Mouse (Mus musculus) CH12.LX (cell line): Measurements from ENCODE around the gene Pde4d.

Experiments used
- CTCF ChIP-seq, 2 experiments: IDR thresholded peaks in 1 of 2; conservative IDR thresholded peaks in 1 of 2; 2 replicates each; pipeline ENCODE4 v1.5.1; 2011 to 2012; ENCODE audit warnings: low read depth in 2 of 2, low read length in 2 of 2, improper control_type of control experiment in 1 of 2, inconsistent platforms in 1 of 2, mild to moderate bottlenecking in 1 of 2, moderate library complexity in 1 of 2
- ELF1 ChIP-seq: IDR thresholded peaks from 2 replicates; pipeline ENCODE4 v1.6.1; 2014; ENCODE audit warnings: low read depth, mild to moderate bottlenecking, inconsistent platforms, low read length, improper control_type of control experiment
- MAX ChIP-seq: IDR thresholded peaks from 2 replicates; pipeline ENCODE4 v1.6.1; 2011; ENCODE audit warnings: low read length, improper control_type of control experiment
- POLR2A ChIP-seq: IDR thresholded peaks from 2 replicates; pipeline ENCODE4 v1.6.1; 2011; ENCODE audit warnings: low read depth, mild to moderate bottlenecking, improper control_type of control experiment, low read length
- RCOR1 ChIP-seq: conservative IDR thresholded peaks from 2 replicates; pipeline ENCODE4 v1.6.1; 2012; ENCODE audit warnings: low read depth, mild to moderate bottlenecking, inconsistent platforms, low read length, improper control_type of control experiment
- TCF12 ChIP-seq: IDR thresholded peaks from 2 replicates; pipeline ENCODE4 v1.6.1; 2014; ENCODE audit warnings: low read depth, mild to moderate bottlenecking, inconsistent platforms, low read length, improper control_type of control experiment
- ZC3H11A ChIP-seq: IDR thresholded peaks from 2 replicates; pipeline ENCODE4 v1.6.1; 2012; ENCODE audit warnings: low read depth, mild to moderate bottlenecking, inconsistent platforms, low read length, improper control_type of control experiment
- ZKSCAN1 ChIP-seq: IDR thresholded peaks from 2 replicates; pipeline ENCODE4 v1.6.1; 2012; ENCODE audit warnings: low read depth, inconsistent platforms, low read length, improper control_type of control experiment, borderline replicate concordance
- ZNF384 ChIP-seq: IDR thresholded peaks from 2 replicates; pipeline ENCODE4 v1.6.1; 2012; ENCODE audit warnings: low read depth, low read length, improper control_type of control experiment, inconsistent platforms

DNA sequence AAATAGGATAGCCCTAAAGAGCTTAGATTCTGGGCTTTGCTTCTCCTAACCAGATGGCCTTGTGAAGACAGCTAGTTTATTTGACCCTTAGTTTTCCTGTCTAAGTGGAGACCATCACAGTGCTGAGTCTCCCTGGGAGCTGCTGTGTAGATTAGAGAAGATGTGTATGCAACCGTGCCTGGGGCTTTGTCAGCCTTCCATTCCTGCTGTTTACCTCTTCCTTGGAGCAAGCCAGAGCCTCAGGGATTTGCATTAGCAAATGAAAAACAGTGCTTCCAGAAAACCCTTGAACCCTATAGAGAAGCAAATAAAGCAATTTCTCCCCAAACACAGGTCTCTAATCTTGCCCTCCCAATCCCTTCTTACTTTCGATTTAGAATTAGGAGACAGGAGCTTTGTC, 623.6 kb downstream of the Pde4d start:
- TF ChIP-seq CTCF (conservative IDR thresholded peaks at IDR 0.05 in 1 of 2, IDR thresholded peaks at IDR 0.05 in 1 of 2; ENCODE audit: low read depth in 2 of 2, low read length in 2 of 2) (no peak), TCF12 (no peak), POLR2A (no peak), ZC3H11A (no peak), RCOR1 (no peak), ZNF384 (no peak), MAX (no peak), ZKSCAN1 (no peak), ELF1 (no peak)
